11 mouse cellular contexts compared by ENCODE assay signal in the genomic region with DNA sequence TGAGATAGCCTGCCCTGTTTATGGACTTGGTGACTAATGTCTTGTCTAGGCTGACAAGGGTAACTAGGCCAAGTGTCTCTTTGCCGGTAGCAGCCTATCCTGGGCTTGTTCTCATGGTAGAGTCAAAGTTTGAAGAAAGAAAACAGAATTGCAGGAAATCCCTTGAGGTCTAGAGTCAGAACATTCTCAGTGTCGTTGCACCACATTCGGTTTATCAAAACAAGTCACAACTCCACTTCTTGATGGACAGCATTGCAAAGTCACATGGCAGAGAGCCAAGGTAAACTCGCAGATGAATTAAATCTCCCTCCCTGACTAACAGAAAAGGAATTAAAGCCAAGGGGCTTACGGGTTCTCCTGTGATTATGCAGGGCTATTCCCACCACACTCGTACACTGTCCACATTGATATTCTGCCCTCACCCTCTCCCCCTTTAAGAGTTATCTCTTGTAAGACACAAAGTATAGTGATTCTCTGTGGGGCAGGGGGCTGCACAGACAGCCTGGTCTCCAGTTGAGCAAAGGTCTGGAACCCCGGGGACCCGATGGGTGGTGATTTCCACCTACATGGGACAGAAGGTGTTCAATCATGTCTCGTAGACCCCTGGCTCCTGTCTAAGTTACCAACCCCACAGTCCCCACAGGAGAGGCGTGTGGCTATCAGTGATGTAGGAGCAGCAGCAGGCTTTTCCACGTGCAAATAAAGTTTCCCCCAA. TPM values are rescaled to one million over a fixed set of nuclear protein-coding genes. Genes with fewer than 3 reads are reported as not detected.
DNase-seq lines count a peak whose midpoint lies in the region; ATAC-seq and TF ChIP-seq lines count a peak whose summit lies in the region.
"Had no signal": no experiment of that assay in that cellular context is flagged by ENCODE, and none has a peak within 500 bp of the region (broad histone marks: within the 10 kb centered on the region; RNA-seq: fewer than 3 reads in every experiment).

No protein-coding gene starts in this region.

- no peak overlapping the region for H3K27ac ChIP-seq in kidney, adult 2 months (ENCODE audit: insufficient read depth, low read depth, low read length)
- H3K27ac ChIP-seq in kidney, embryonic 14.5 days (ENCODE audit: low read depth, low read length): no peak overlapping the region
- H3K27ac ChIP-seq: forebrain, embryonic 15.5 days; hindbrain, embryonic 15.5 days; liver, embryonic 12.5 days had no signal

- no peak overlapping the region for H3K9ac ChIP-seq in kidney, embryonic 14.5 days (ENCODE audit: low read depth, low read length)
- H3K9ac ChIP-seq: forebrain, embryonic 15.5 days; hindbrain, embryonic 15.5 days; liver, embryonic 12.5 days had no signal

- no peak overlapping the region for H3K4me3 ChIP-seq in kidney, adult 2 months (ENCODE audit: insufficient read depth, low read depth, low read length)
- H3K4me3 ChIP-seq in kidney, embryonic 14.5 days (ENCODE audit: low read length): no peak overlapping the region
- H3K4me3 ChIP-seq: forebrain, embryonic 15.5 days; hindbrain, embryonic 15.5 days; liver, embryonic 12.5 days had no signal

- no peaks in the 10 kb centered on the region for H3K36me3 ChIP-seq in kidney, adult 2 months (ENCODE audit: control insufficient read depth, insufficient read depth, low read length)
- no peaks in the 10 kb centered on the region for H3K36me3 ChIP-seq in kidney, embryonic 14.5 days (ENCODE audit: control insufficient read depth, insufficient read depth, low read length)
- H3K36me3 ChIP-seq: forebrain, embryonic 15.5 days; hindbrain, embryonic 15.5 days; liver, embryonic 12.5 days had no signal

- DNase-seq in kidney, adult 2 months: peak; percentile 43
- DNase-seq in Muller cell, postnatal 12 days (ENCODE audit: inconsistent ontology term): peak; percentile 31
- peak; percentile 22 for DNase-seq in gonadal fat pad, adult 2 months (ENCODE audit: low read depth)
- peak; percentile 34 for DNase-seq in kidney, postnatal 10 days
- no peak for DNase-seq in testis, postnatal 10 days (ENCODE audit: low spot score)
- no peak for DNase-seq in spleen, adult 18-20 months
- DNase-seq in right cerebral cortex, postnatal 36 days (ENCODE audit: low spot score in 2 of 2): no peak

- 55% methylated on average over 11 of the region's 11 CpGs for WGBS in kidney, adult 2 months
- 60% methylated on average over 11 of the region's 11 CpGs for WGBS in kidney, embryonic 14.5 days

- no peaks in the 10 kb centered on the region for H3K9me3 ChIP-seq in kidney, embryonic 14.5 days (ENCODE audit: control insufficient read depth, low read length)
- H3K9me3 ChIP-seq: forebrain, embryonic 15.5 days; hindbrain, embryonic 15.5 days; liver, embryonic 12.5 days had no signal

- H3K4me1 ChIP-seq in kidney, adult 2 months (ENCODE audit: control insufficient read depth, insufficient read depth, low read length): no peaks in the 10 kb centered on the region
- H3K4me1 ChIP-seq in kidney, embryonic 14.5 days (ENCODE audit: control insufficient read depth, insufficient read depth, low read length): peaks cover 12% of the 10 kb centered on the region; the same call in 1 of the 2 replicates

- no peak for TF ChIP-seq CTCF in kidney, adult 2 months (conservative IDR thresholded peaks at IDR 0.05; ENCODE audit: insufficient read depth, insufficient read length, low read depth, low read length)

- ATAC-seq in kidney, embryonic 14.5 days (ENCODE audit: low FRiP score, low TSS enrichment): no peak
- ATAC-seq: forebrain, embryonic 15.5 days; liver, embryonic 12.5 days had no signal

- no peak for TF ChIP-seq POLR2A in kidney, adult 2 months (IDR thresholded peaks at IDR 0.05; ENCODE audit: low read depth, low read length)

- H3K27me3 ChIP-seq in kidney, adult 2 months (replicated peaks; ENCODE audit: control insufficient read depth, insufficient read depth, low read length): no peaks in the 10 kb centered on the region
- H3K27me3 ChIP-seq in kidney, embryonic 14.5 days (ENCODE audit: control insufficient read depth, insufficient read depth, low read length): no peaks in the 10 kb centered on the region
- H3K27me3 ChIP-seq: forebrain, embryonic 15.5 days; hindbrain, embryonic 15.5 days had no signal

- H3K4me2 ChIP-seq in kidney, embryonic 14.5 days (replicated peaks; ENCODE audit: low read depth, low read length): no peak overlapping the region
- H3K4me2 ChIP-seq: forebrain, embryonic 15.5 days; hindbrain, embryonic 15.5 days; liver, embryonic 12.5 days had no signal

RNA-seq across cellular contexts. Expression of a gene that starts 30.9 kb away (rescaled TPM):
- polyA plus RNA-seq in kidney, adult 2 months (2012; rRNA removed): 0.39 and 1.9 TPM in 2 replicates
- 0.31 and 0.59 TPM in 2 replicates for polyA plus RNA-seq in kidney, embryonic 14.5 days (2014; fragmentation: Nextera tagmentation; extraction: Ambion mirVana)
- 0.07 TPM in 1 of 2 replicates, not detected in the other for polyA plus RNA-seq in gonadal fat pad, adult 2 months (2012; rRNA removed)

Comparison
In these comparisons a context has a peak if more than half of its experiments do, and no peak if none do; other contexts are left out.
1. DNase-seq: peak in kidney, adult 2 months (single experiment), Muller cell, postnatal 12 days (single experiment), gonadal fat pad, adult 2 months (single experiment) and kidney, postnatal 10 days (single experiment); none in testis, postnatal 10 days (single experiment), spleen, adult 18-20 months (0 of 2) and right cerebral cortex, postnatal 36 days (0 of 2).